ENCODE assay signal across 25 mouse cellular contexts in the genomic region with DNA sequence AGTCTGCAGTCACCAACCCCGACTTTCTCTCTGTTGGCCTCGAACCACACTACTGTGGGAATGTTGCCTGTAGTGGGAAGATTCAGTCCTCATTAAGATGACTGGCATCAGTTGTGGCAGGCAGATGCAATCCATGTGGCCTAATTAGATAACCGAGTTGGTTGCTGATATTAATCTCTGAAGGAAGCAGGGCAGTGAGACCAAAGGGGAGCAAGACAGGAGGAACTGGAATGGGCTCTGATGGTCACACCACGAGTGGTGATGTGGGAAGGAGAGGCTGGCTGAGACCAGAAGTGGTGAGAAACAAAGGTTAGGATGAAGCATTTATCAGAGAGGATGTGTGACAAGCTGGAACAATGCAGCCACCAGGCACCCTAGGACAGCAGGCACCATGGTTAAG. TPM values are rescaled to one million over a fixed set of nuclear protein-coding genes. Genes with fewer than 3 reads are reported as not detected.
"Had no signal": no experiment of that assay in that cellular context is flagged by ENCODE, and none has a peak within 500 bp of the region (broad histone marks: within the 10 kb centered on the region; RNA-seq: fewer than 3 reads in every experiment).

No protein-coding gene starts in this region.

- H3K36me3 ChIP-seq: heart, embryonic 12.5 days; hindbrain, embryonic 13.5 days; hindbrain, embryonic 15.5 days; kidney, embryonic 15.5 days; limb, embryonic 10.5 days; limb, embryonic 12.5 days; liver, embryonic 12.5 days had no signal

- H3K4me3 ChIP-seq: heart, adult 2 months; heart, embryonic 12.5 days; hindbrain, embryonic 13.5 days; hindbrain, embryonic 15.5 days; kidney, embryonic 15.5 days; layer of hippocampus, adult 2 months; left cerebral cortex, adult 2 months; limb, embryonic 10.5 days; limb, embryonic 12.5 days; liver, embryonic 12.5 days had no signal

- H3K9me3 ChIP-seq: heart, embryonic 12.5 days; hindbrain, embryonic 13.5 days; hindbrain, embryonic 15.5 days; kidney, embryonic 15.5 days; limb, embryonic 10.5 days; limb, embryonic 12.5 days; liver, embryonic 12.5 days had no signal

- H3K27ac ChIP-seq: heart, adult 2 months; hindbrain, embryonic 13.5 days; hindbrain, embryonic 15.5 days; kidney, embryonic 15.5 days; kidney, postnatal 0 days; layer of hippocampus, adult 2 months; left cerebral cortex, adult 2 months; limb, embryonic 10.5 days; limb, embryonic 12.5 days; liver, embryonic 12.5 days; liver, embryonic 14.5 days had no signal

- ATAC-seq: forebrain, postnatal 0 days; inflammation-experienced regulatory T-cells, adult 6 months; intestine, postnatal 0 days; liver, embryonic 12.5 days had no signal

- H3K4me2 ChIP-seq: heart, embryonic 12.5 days; hindbrain, embryonic 13.5 days; hindbrain, embryonic 15.5 days; kidney, embryonic 15.5 days; limb, embryonic 12.5 days; liver, embryonic 12.5 days had no signal

- H3K9ac ChIP-seq: forebrain, postnatal 0 days; heart, embryonic 12.5 days; hindbrain, embryonic 13.5 days; hindbrain, embryonic 15.5 days; kidney, embryonic 15.5 days; limb, embryonic 12.5 days; liver, embryonic 12.5 days; liver, embryonic 14.5 days had no signal

- DNase-seq: forebrain, postnatal 0 days; gastrocnemius, postnatal 14 days; gastrocnemius, postnatal 36 days; heart, adult 2 months; heart, postnatal 10 days; heart, postnatal 36 days; kidney, adult 2 months; kidney, adult 9 months; kidney, postnatal 25 days; kidney, postnatal 4 days; liver had no signal

- H3K27me3 ChIP-seq: heart, embryonic 12.5 days; hindbrain, embryonic 15.5 days; kidney, embryonic 15.5 days; liver, embryonic 12.5 days had no signal

RNA-seq across cellular contexts. Expression of gene Pla2r1, which starts 1.5 kb away (rescaled TPM):
- total RNA-seq: hematopoietic stem cell, adult 5-6 weeks had no signal
- polyA plus RNA-seq: inflammation-experienced regulatory T-cells, adult 6 months had no signal
